Mouse (Mus musculus) c-Kit-positive CD71-negative TER-119-negative erythroid progenitor cells, embryonic 14.5 days (primary cell): Measurements from ENCODE around the gene Pkdrej.

ENCODE experiments used
- DNase-seq: peaks from one replicate; pipeline ENCODE4 v3.0.0-alpha.2; 2013; ENCODE audit warnings: low read depth

Gene Pkdrej

GRCm38 (mm10) chr15:85766677-85767076 is 54.9 kb downstream of the Pkdrej start:
- DNase-seq, result no peak

GRCm38 (mm10) chr15:85765022-85765421 is 56.5 kb downstream of the Pkdrej start:
- DNase-seq, result no peak
